Mouse (Mus musculus): ENCODE measurements around the gene Ripor1. TPM values are rescaled to one million over a fixed set of nuclear protein-coding genes. Genes with fewer than 3 reads are reported as not detected.

Ripor1 gene
- polyA plus RNA-seq, 1 experiment from 2014 or later = 33.7 TPM

GRCm38 (mm10) chr8:105637601-105638041 is 32.6 kb downstream of the Ripor1 start:
- H3K9ac ChIP-seq = peak overlapping the region; percentile 99
- no peaks in the 10 kb centered on the region for H3K9me3 ChIP-seq (ENCODE audit: low read depth, low read length)
- peak; percentile 71 for DNase-seq
- peak overlapping the region; percentile 100 for H3K27ac ChIP-seq (ENCODE audit: low read depth)
- 0 out of 2 replicates have a peak, but pooled peaks cover 10% of the 10 kb centered on the region for H3K4me1 ChIP-seq (ENCODE audit: insufficient read depth)
- no peaks in the 10 kb centered on the region for H3K27me3 ChIP-seq (ENCODE audit: insufficient read depth, low read length)
- peak overlapping the region; percentile 94 for H3K4me3 ChIP-seq (ENCODE audit: low read depth, low read length)
- TF ChIP-seq CTCF (IDR thresholded peaks at IDR 0.05; ENCODE audit: low read depth) = no peak
- ATAC-seq (ENCODE audit: insufficient read depth) = no peak
- WGBS = under 1% methylated on average over 11 of the region's 11 CpGs
- H3K4me2 ChIP-seq = peak overlapping the region; percentile 73
- H3K36me3 ChIP-seq (ENCODE audit: insufficient read depth) = peaks cover 6% of the 10 kb centered on the region; the same call in 1 of the 2 replicates

- 0 out of 2 replicates have a peak, but pooled peaks cover 10% of the 10 kb centered on the region for H3K4me1 ChIP-seq (ENCODE audit: insufficient read depth)
- H3K4me3 ChIP-seq (ENCODE audit: low read depth, low read length) = peak overlapping the region; percentile 94
- no peaks in the 10 kb centered on the region for H3K27me3 ChIP-seq (ENCODE audit: insufficient read depth, low read length)
- peak overlapping the region; percentile 73 for H3K4me2 ChIP-seq
- 0 out of 2 replicates have a peak overlapping the region, but pooled peaks have one; percentile 100 for H3K27ac ChIP-seq (ENCODE audit: low read depth)
- H3K9me3 ChIP-seq (ENCODE audit: low read depth, low read length) = no peaks in the 10 kb centered on the region
- H3K9ac ChIP-seq = peak overlapping the region; percentile 99
- no peak for TF ChIP-seq CTCF (IDR thresholded peaks at IDR 0.05; ENCODE audit: low read depth)
- WGBS = 79% methylated on average over 4 of the region's 4 CpGs
- ATAC-seq (ENCODE audit: insufficient read depth) = no peak
- peaks cover 7% of the 10 kb centered on the region for H3K36me3 ChIP-seq (ENCODE audit: insufficient read depth)
- DNase-seq = no peak
Observed at GRCm38 (mm10) chr8:105638510-105638909, 33.5 kb downstream of the Ripor1 start.

- Histone ChIP-seq H3K4me1 (ENCODE audit: insufficient read depth) (0 out of 2 replicates have a peak, but pooled peaks cover 10% of the 10 kb centered on the region), H3K4me2 (no peak overlapping the region), H3K9ac (no peak overlapping the region), H3K4me3 (ENCODE audit: low read depth, low read length) (no peak overlapping the region), H3K27me3 (ENCODE audit: insufficient read depth, low read length) (no peaks in the 10 kb centered on the region), H3K36me3 (ENCODE audit: insufficient read depth) (peaks cover 18% of the 10 kb centered on the region), H3K9me3 (ENCODE audit: low read depth, low read length) (no peaks in the 10 kb centered on the region), H3K27ac (ENCODE audit: low read depth) (no peak overlapping the region)
- DNase-seq (no peak), ATAC-seq (ENCODE audit: insufficient read depth) (no peak)
- TF ChIP-seq CTCF (IDR thresholded peaks at IDR 0.05; ENCODE audit: low read depth) = no peak
- 78% methylated on average over 1 of the region's 1 CpGs for WGBS
Observed at GRCm38 (mm10) chr8:105639835-105640234, 34.8 kb downstream of the Ripor1 start.

- Histone ChIP-seq H3K4me3 (ENCODE audit: low read depth, low read length) (no peak overlapping the region), H3K4me2 (no peak overlapping the region), H3K4me1 (ENCODE audit: insufficient read depth) (0 out of 2 replicates have a peak, but pooled peaks cover 10% of the 10 kb centered on the region), H3K9ac (no peak overlapping the region), H3K9me3 (ENCODE audit: low read depth, low read length) (no peaks in the 10 kb centered on the region), H3K27ac (ENCODE audit: low read depth) (no peak overlapping the region), H3K36me3 (ENCODE audit: insufficient read depth) (peaks cover 24% of the 10 kb centered on the region), H3K27me3 (ENCODE audit: insufficient read depth, low read length) (no peaks in the 10 kb centered on the region)
- 64% methylated on average over 2 of the region's 2 CpGs for WGBS
- ATAC-seq (ENCODE audit: insufficient read depth) = no peak
- TF ChIP-seq CTCF (IDR thresholded peaks at IDR 0.05; ENCODE audit: low read depth) = no peak
- peak; percentile 72 for DNase-seq
Observed at GRCm38 (mm10) chr8:105640511-105640910, 35.5 kb downstream of the Ripor1 start.

GRCm38 (mm10) chr8:105645205-105645604 is 40.1 kb downstream of the Ripor1 start:
- no peak overlapping the region for H3K4me2 ChIP-seq
- ATAC-seq (ENCODE audit: insufficient read depth) (no peak), DNase-seq (no peak)
- 100% methylated on average over 1 of the region's 1 CpGs for WGBS
- no peak overlapping the region for H3K27ac ChIP-seq (ENCODE audit: low read depth)
- H3K9ac ChIP-seq = no peak overlapping the region
- H3K27me3 ChIP-seq (ENCODE audit: insufficient read depth, low read length) = no peaks in the 10 kb centered on the region
- H3K4me1 ChIP-seq (ENCODE audit: insufficient read depth) = no peaks in the 10 kb centered on the region
- peaks cover 50% of the 10 kb centered on the region for H3K36me3 ChIP-seq (ENCODE audit: insufficient read depth)
- no peaks in the 10 kb centered on the region for H3K9me3 ChIP-seq (ENCODE audit: low read depth, low read length)
- no peak overlapping the region for H3K4me3 ChIP-seq (ENCODE audit: low read depth, low read length)
- no peak for TF ChIP-seq CTCF (IDR thresholded peaks at IDR 0.05; ENCODE audit: low read depth)

GRCm38 (mm10) chr8:105648929-105649328 is 43.9 kb downstream of the Ripor1 start:
- Histone ChIP-seq H3K4me3 (ENCODE audit: low read depth, low read length) (no peak overlapping the region), H3K36me3 (ENCODE audit: insufficient read depth) (peaks cover 63% of the 10 kb centered on the region), H3K4me1 (ENCODE audit: insufficient read depth) (no peaks in the 10 kb centered on the region), H3K9ac (no peak overlapping the region), H3K27ac (ENCODE audit: low read depth) (no peak overlapping the region), H3K27me3 (ENCODE audit: insufficient read depth, low read length) (no peaks in the 10 kb centered on the region), H3K4me2 (no peak overlapping the region), H3K9me3 (ENCODE audit: low read depth, low read length) (no peaks in the 10 kb centered on the region)
- DNase-seq (no peak), ATAC-seq (ENCODE audit: insufficient read depth) (no peak)
- 97% methylated on average over 1 of the region's 1 CpGs for WGBS
- TF ChIP-seq CTCF (IDR thresholded peaks at IDR 0.05; ENCODE audit: low read depth) = no peak

GRCm38 (mm10) chr8:105657641-105658040 is 52.6 kb downstream of the Ripor1 start:
- H3K27me3 ChIP-seq (ENCODE audit: insufficient read depth, low read length) = no peaks in the 10 kb centered on the region
- no peak for TF ChIP-seq CTCF (IDR thresholded peaks at IDR 0.05; ENCODE audit: low read depth)
- H3K4me1 ChIP-seq (ENCODE audit: insufficient read depth) = no peaks in the 10 kb centered on the region
- no peak for ATAC-seq (ENCODE audit: insufficient read depth)
- no peak overlapping the region for H3K9ac ChIP-seq
- no peaks in the 10 kb centered on the region for H3K9me3 ChIP-seq (ENCODE audit: low read depth, low read length)
- H3K36me3 ChIP-seq (ENCODE audit: insufficient read depth) = peaks cover 29% of the 10 kb centered on the region
- no peak overlapping the region for H3K4me2 ChIP-seq
- no peak overlapping the region for H3K27ac ChIP-seq (ENCODE audit: low read depth)
- H3K4me3 ChIP-seq (ENCODE audit: low read depth, low read length) = no peak overlapping the region
- DNase-seq = no peak

Data from lung, embryonic 14.5 days (tissue).